Mouse (Mus musculus): ENCODE data around the gene Plcb4.

DNA sequence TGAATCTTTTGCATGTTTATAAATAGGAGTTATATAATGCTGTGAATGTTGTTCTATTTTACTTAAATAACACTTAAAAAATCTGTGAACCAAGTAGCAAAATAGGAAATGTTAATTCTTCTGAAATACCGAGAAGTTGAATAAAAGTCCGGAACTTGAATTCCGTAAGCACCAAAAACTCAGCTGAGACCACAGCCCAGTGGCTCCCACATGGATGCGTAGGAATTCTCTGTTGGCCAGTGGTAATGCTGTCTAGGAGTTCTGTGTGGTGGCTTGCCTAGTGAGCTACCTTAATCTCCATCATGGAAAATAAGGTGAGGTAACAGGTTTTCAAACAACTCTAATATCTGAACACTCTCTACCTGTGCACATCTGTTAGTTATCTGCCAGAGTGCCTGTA is 312.1 kb downstream of the Plcb4 start:
- TF ChIP-seq POLR2A (IDR thresholded peaks at IDR 0.05; ENCODE audit: low read depth, low read length): no peak
- TF ChIP-seq CTCF (conservative IDR thresholded peaks at IDR 0.05; ENCODE audit: insufficient read depth, insufficient read length, low read depth, low read length): no peak
